11 mouse cellular contexts compared by ENCODE assay signal in genomic region chr2:143081693-143082092, GRCm38 (mm10). TPM values are rescaled to one million over a fixed set of nuclear protein-coding genes. Genes with fewer than 3 reads are reported as not detected.
DNase-seq lines count a peak whose midpoint lies in the region; ATAC-seq and TF ChIP-seq lines count a peak whose summit lies in the region.
"Had no signal": no experiment of that assay in that cellular context is flagged by ENCODE, and none has a peak within 500 bp of the region (broad histone marks: within the 10 kb centered on the region; RNA-seq: fewer than 3 reads in every experiment).

No protein-coding gene starts in this region.

- intact Hi-C loops in heart, postnatal 14 days (cut with DNase I) = no loop called here

- no peak overlapping the region for H3K4me2 ChIP-seq in forebrain, postnatal 0 days (ENCODE audit: low read depth)
- H3K4me2 ChIP-seq: embryonic facial prominence, embryonic 13.5 days; stomach, embryonic 15.5 days had no signal

- no peaks in the 10 kb centered on the region for H3K36me3 ChIP-seq in forebrain, postnatal 0 days (ENCODE audit: insufficient read depth)
- H3K36me3 ChIP-seq: embryonic facial prominence, embryonic 13.5 days; limb, embryonic 10.5 days; stomach, embryonic 15.5 days had no signal

- no peak overlapping the region for H3K4me3 ChIP-seq in forebrain, postnatal 0 days (ENCODE audit: low read depth, low read length)
- H3K4me3 ChIP-seq: embryonic facial prominence, embryonic 13.5 days; limb, embryonic 10.5 days; stomach, embryonic 15.5 days had no signal

- TF ChIP-seq CTCF in forebrain, postnatal 0 days (IDR thresholded peaks at IDR 0.05; ENCODE audit: low read depth) = no peak

- no peaks in the 10 kb centered on the region for H3K9me3 ChIP-seq in forebrain, postnatal 0 days (ENCODE audit: low read length)
- H3K9me3 ChIP-seq: embryonic facial prominence, embryonic 13.5 days; limb, embryonic 10.5 days; stomach, embryonic 15.5 days had no signal

- WGBS in forebrain, postnatal 0 days = 83% methylated on average over 3 of the region's 3 CpGs

- peak; percentile 5 for DNase-seq in adrenal gland, adult 2 months
- no peak for DNase-seq in adrenal gland, postnatal 14 days
- peak; percentile 33 for DNase-seq in brain, adult 2 months (ENCODE audit: low read depth, low spot score)
- peak; percentile 2 to 8 for DNase-seq in heart, postnatal 14 days
- peak; percentile 5 for DNase-seq in lung, postnatal 10 days
- DNase-seq in forebrain, postnatal 0 days = no peak
- DNase-seq in adrenal gland, postnatal 25 days = no peak
- DNase-seq in ovary, adult 18-20 months (ENCODE audit: low spot score) = no peak

- no peak overlapping the region for H3K27ac ChIP-seq in forebrain, postnatal 0 days (ENCODE audit: low read depth, low read length)
- H3K27ac ChIP-seq: embryonic facial prominence, embryonic 13.5 days; limb, embryonic 10.5 days; stomach, embryonic 15.5 days had no signal

- no peak for ATAC-seq in forebrain, postnatal 0 days

- H3K27me3 ChIP-seq in forebrain, postnatal 0 days (ENCODE audit: insufficient read depth, low read length) = no peaks in the 10 kb centered on the region
- H3K27me3 ChIP-seq: embryonic facial prominence, embryonic 13.5 days; stomach, embryonic 15.5 days had no signal

- no peak overlapping the region for H3K9ac ChIP-seq in forebrain, postnatal 0 days
- H3K9ac ChIP-seq: embryonic facial prominence, embryonic 13.5 days; stomach, embryonic 15.5 days had no signal

- H3K4me1 ChIP-seq in forebrain, postnatal 0 days (ENCODE audit: insufficient read depth) = no peaks in the 10 kb centered on the region
- H3K4me1 ChIP-seq: stomach, embryonic 15.5 days had no signal

RNA-seq across cellular contexts. Expression of gene Otor, which starts 3.4 kb away (rescaled TPM):
- total RNA-seq in adrenal gland, adult 2 months (2021) = not detected
- not detected in 2 replicates for polyA plus RNA-seq in adrenal gland, adult 2 months (2012; rRNA removed)
- not detected in 2 replicates for total RNA-seq in adrenal gland, postnatal 14 days (2021)
- not detected for total RNA-seq in heart, postnatal 14 days (2021)
- total RNA-seq in forebrain, postnatal 0 days (2014; rRNA removed) = not detected in 2 replicates
- 0.15 TPM in 1 of 2 replicates, not detected in the other for polyA plus RNA-seq in forebrain, postnatal 0 days (2015; fragmentation: Nextera tagmentation; extraction: Ambion mirVana)
- total RNA-seq in adrenal gland, postnatal 25 days (2021) = not detected in 2 replicates

RNA-seq across cellular contexts. Expression of gene Snrpb2, which starts 18.9 kb away (rescaled TPM):
- 10 to 100 TPM; 34.8 to 39.8 TPM for total RNA-seq in adrenal gland, adult 2 months (2021)
- 0.57 and 0.67 TPM in 2 replicates for polyA plus RNA-seq in adrenal gland, adult 2 months (2012; rRNA removed)
- 41.9 and 52.5 TPM in 2 replicates for total RNA-seq in adrenal gland, postnatal 14 days (2021)
- 10 to 100 TPM; 23.2 to 28.2 TPM for total RNA-seq in heart, postnatal 14 days (2021)
- total RNA-seq in forebrain, postnatal 0 days (2014; rRNA removed) = 38.6 and 47.7 TPM in 2 replicates
- 59.2 and 83.1 TPM in 2 replicates for polyA plus RNA-seq in forebrain, postnatal 0 days (2015; fragmentation: Nextera tagmentation; extraction: Ambion mirVana)
- 44.4 and 47.1 TPM in 2 replicates for total RNA-seq in adrenal gland, postnatal 25 days (2021)

Comparison
In these comparisons a context has a peak if more than half of its experiments do, and no peak if none do; other contexts are left out.
1. DNase-seq: peak in adrenal gland, adult 2 months (single experiment), brain, adult 2 months (single experiment), heart, postnatal 14 days (2 of 2) and lung, postnatal 10 days (single experiment); none in adrenal gland, postnatal 14 days (single experiment), forebrain, postnatal 0 days (single experiment), adrenal gland, postnatal 25 days (single experiment) and ovary, adult 18-20 months (single experiment).